Mouse (Mus musculus) embryonic fibroblast, embryonic 13.5 days (primary cell): ENCODE results near the gene Lpin1.

ENCODE experiments used
- CTCF ChIP-seq: IDR thresholded peaks from 2 replicates; pipeline ENCODE4 v1.5.1; 2011; ENCODE audit warnings: mild to moderate bottlenecking, control low read depth, low read length, moderate library complexity, borderline replicate concordance; ENCODE audit not compliant: insufficient read depth
- POLR2A ChIP-seq: IDR thresholded peaks from 2 replicates; pipeline ENCODE4 v1.6.1; 2011; ENCODE audit warnings: low read depth, mild to moderate bottlenecking, control low read depth, low read length, moderate library complexity

DNA sequence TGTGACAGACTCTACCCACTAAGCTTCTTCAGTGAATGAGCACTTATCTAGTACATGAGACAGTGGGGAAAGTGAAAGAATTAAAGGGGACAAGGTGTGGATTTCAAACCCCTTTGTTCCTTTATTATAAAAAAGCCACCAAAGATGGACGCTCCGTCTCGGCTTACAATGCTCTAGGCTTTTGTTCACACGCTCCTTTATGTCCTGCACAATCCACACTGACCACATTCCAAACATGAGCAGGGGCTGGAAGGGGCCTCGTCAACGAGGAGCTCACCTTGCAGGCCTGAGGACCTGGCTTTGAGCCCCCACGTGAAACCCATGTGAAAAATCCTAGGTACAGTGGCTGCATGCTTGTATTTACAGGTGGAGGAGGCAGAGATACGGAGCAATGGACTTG, 33.9 kb upstream of the Lpin1 start:
- TF ChIP-seq POLR2A: no peak
- no peak for TF ChIP-seq CTCF
